Mouse (Mus musculus) embryonic facial prominence, embryonic 10.5 days (tissue): ENCODE data around the gene Rhbdf1. TPM values are rescaled to one million over a fixed set of nuclear protein-coding genes. Genes with fewer than 3 reads are reported as not detected.

Source experiments
- DNase-seq: peaks from one replicate; pipeline ENCODE4 v3.0.0-alpha.2; 2017; ENCODE audit warnings: low spot score
- H3K27ac ChIP-seq: fragments of 300-500 bp; sonication (generic); replicated peaks from 2 replicates; pipeline ENCODE4 v1.5.1; 2016; ENCODE audit warnings: mild to moderate bottlenecking
- H3K27me3 ChIP-seq: fragments of 300-500 bp; sonication (generic); replicated peaks from 2 replicates; pipeline ENCODE4 v1.6.1; 2016; ENCODE audit warnings: low read depth, mild to moderate bottlenecking; ENCODE audit not compliant: poor library complexity, severe bottlenecking
- H3K36me3 ChIP-seq: fragments of 300-500 bp; sonication (generic); replicated peaks from 2 replicates; pipeline ENCODE4 v1.6.1; 2016; ENCODE audit warnings: mild to moderate bottlenecking, moderate library complexity
- H3K4me1 ChIP-seq: fragments of 300-500 bp; sonication (generic); 2 replicates; pipeline ENCODE4 v1.6.1; 2016
- H3K4me3 ChIP-seq: fragments of 300-500 bp; sonication (generic); 2 replicates; pipeline ENCODE4 v1.5.1; 2016; ENCODE audit warnings: mild to moderate bottlenecking, moderate library complexity
- H3K9me3 ChIP-seq: fragments of 300-500 bp; sonication (generic); 2 replicates; pipeline ENCODE4 v1.6.1; 2016; ENCODE audit warnings: mild to moderate bottlenecking
- WGBS: fragments of 180-500 bp; shearing (Covaris S2); methylation state at CpG from one replicate; pipeline ENCODE4 v1.1.7; 2016; 5-methylcytosine and 5-hydroxymethylcytosine counted together
- polyA plus RNA-seq: library from polyadenylated mRNA; unstranded; fragments of >200 nt; fragmentation: Nextera tagmentation; extraction: Ambion mirVana; gene quantifications from 2 replicates; pipeline ENCODE4 v1.2.1, GENCODE M21; 2016

Rhbdf1 gene
- polyA plus RNA-seq, 1 experiment from 2014 or later = 33.1 TPM

GRCm38 (mm10) chr11:32250880-32251763, 29.0 kb upstream of the Rhbdf1 start:
- no peaks in the 10 kb centered on the region for H3K27me3 ChIP-seq
- no peak overlapping the region for H3K4me3 ChIP-seq
- no peaks in the 10 kb centered on the region for H3K9me3 ChIP-seq
- DNase-seq = no peak
- no peak overlapping the region for H3K27ac ChIP-seq
- WGBS = 85% methylated on average over 8 of the region's 8 CpGs
- H3K4me1 ChIP-seq = no peaks in the 10 kb centered on the region
- H3K36me3 ChIP-seq = peaks cover 95% of the 10 kb centered on the region

- Histone ChIP-seq H3K4me3 (no peak overlapping the region), H3K4me1 (peaks cover 13% of the 10 kb centered on the region), H3K36me3 (peaks cover 94% of the 10 kb centered on the region), H3K27ac (no peak overlapping the region), H3K27me3 (no peaks in the 10 kb centered on the region), H3K9me3 (no peaks in the 10 kb centered on the region)
- no peak for DNase-seq
- 85% methylated on average over 3 of the region's 3 CpGs for WGBS
Observed at GRCm38 (mm10) chr11:32248350-32248749, 26.2 kb upstream of the Rhbdf1 start.

- H3K27ac ChIP-seq = no peak overlapping the region
- DNase-seq = no peak
- H3K4me3 ChIP-seq = no peak overlapping the region
- no peaks in the 10 kb centered on the region for H3K27me3 ChIP-seq
- H3K36me3 ChIP-seq = peaks cover 94% of the 10 kb centered on the region
- H3K4me1 ChIP-seq = peaks cover 14% of the 10 kb centered on the region
- no peaks in the 10 kb centered on the region for H3K9me3 ChIP-seq
Observed at GRCm38 (mm10) chr11:32247068-32247467, 25.0 kb upstream of the Rhbdf1 start.

- DNase-seq = no peak
- no peak overlapping the region for H3K27ac ChIP-seq
- peaks cover 95% of the 10 kb centered on the region for H3K36me3 ChIP-seq
- 91% methylated on average over 6 of the region's 6 CpGs for WGBS
- H3K4me1 ChIP-seq = peaks cover 14% of the 10 kb centered on the region
- no peak overlapping the region for H3K4me3 ChIP-seq
- no peaks in the 10 kb centered on the region for H3K9me3 ChIP-seq
- H3K27me3 ChIP-seq = no peaks in the 10 kb centered on the region
Observed at GRCm38 (mm10) chr11:32245614-32246013, 23.5 kb upstream of the Rhbdf1 start.

- 85% methylated on average over 1 of the region's 1 CpGs for WGBS
- H3K4me1 ChIP-seq = peaks cover 14% of the 10 kb centered on the region
- no peak for DNase-seq
- peaks cover 95% of the 10 kb centered on the region for H3K36me3 ChIP-seq
- H3K27ac ChIP-seq = 0 out of 2 replicates have a peak overlapping the region, but pooled peaks have one; percentile 40
- H3K9me3 ChIP-seq = no peaks in the 10 kb centered on the region
- H3K4me3 ChIP-seq = no peak overlapping the region
- H3K27me3 ChIP-seq = no peaks in the 10 kb centered on the region
Observed at GRCm38 (mm10) chr11:32244617-32245016, 22.5 kb upstream of the Rhbdf1 start.

GRCm38 (mm10) chr11:32244064-32244463, 22.0 kb upstream of the Rhbdf1 start:
- no peaks in the 10 kb centered on the region for H3K9me3 ChIP-seq
- peaks cover 93% of the 10 kb centered on the region for H3K36me3 ChIP-seq
- peaks cover 14% of the 10 kb centered on the region for H3K4me1 ChIP-seq
- WGBS = 63% methylated on average over 3 of the region's 3 CpGs
- no peaks in the 10 kb centered on the region for H3K27me3 ChIP-seq
- 0 out of 2 replicates have a peak overlapping the region, but pooled peaks have one; percentile 40 for H3K27ac ChIP-seq
- DNase-seq = no peak
- no peak overlapping the region for H3K4me3 ChIP-seq

- Histone ChIP-seq H3K36me3 (peaks cover 96% of the 10 kb centered on the region), H3K4me3 (no peak overlapping the region), H3K9me3 (no peaks in the 10 kb centered on the region), H3K27me3 (no peaks in the 10 kb centered on the region), H3K27ac (0 out of 2 replicates have a peak overlapping the region, but pooled peaks have one; percentile 40), H3K4me1 (peaks cover 14% of the 10 kb centered on the region)
- no peak for DNase-seq
- WGBS = 54% methylated on average over 7 of the region's 7 CpGs
Observed at GRCm38 (mm10) chr11:32243205-32243955, 21.3 kb upstream of the Rhbdf1 start.

GRCm38 (mm10) chr11:32242209-32242608, 20.1 kb upstream of the Rhbdf1 start:
- H3K9me3 ChIP-seq = no peaks in the 10 kb centered on the region
- no peak for DNase-seq
- H3K4me3 ChIP-seq = no peak overlapping the region
- H3K36me3 ChIP-seq = peaks cover 95% of the 10 kb centered on the region
- H3K27me3 ChIP-seq = no peaks in the 10 kb centered on the region
- WGBS = 90% methylated on average over 3 of the region's 3 CpGs
- no peak overlapping the region for H3K27ac ChIP-seq
- peaks cover 14% of the 10 kb centered on the region for H3K4me1 ChIP-seq

GRCm38 (mm10) chr11:32241391-32241790, 19.3 kb upstream of the Rhbdf1 start:
- Histone ChIP-seq H3K27me3 (no peaks in the 10 kb centered on the region), H3K4me1 (peaks cover 16% of the 10 kb centered on the region), H3K36me3 (peaks cover 95% of the 10 kb centered on the region), H3K4me3 (no peak overlapping the region), H3K9me3 (no peaks in the 10 kb centered on the region), H3K27ac (no peak overlapping the region)
- DNase-seq = no peak

- Histone ChIP-seq H3K36me3 (peaks cover 97% of the 10 kb centered on the region), H3K4me1 (0 out of 2 replicates have a peak, but pooled peaks cover 2% of the 10 kb centered on the region), H3K27me3 (no peaks in the 10 kb centered on the region), H3K27ac (no peak overlapping the region), H3K9me3 (no peaks in the 10 kb centered on the region), H3K4me3 (no peak overlapping the region)
- DNase-seq = peak; percentile 70
- WGBS = 70% methylated on average over 5 of the region's 5 CpGs
Observed at GRCm38 (mm10) chr11:32238093-32238860, 16.2 kb upstream of the Rhbdf1 start.

- no peaks in the 10 kb centered on the region for H3K27me3 ChIP-seq
- peaks cover 97% of the 10 kb centered on the region for H3K36me3 ChIP-seq
- WGBS = 91% methylated on average over 3 of the region's 3 CpGs
- no peaks in the 10 kb centered on the region for H3K9me3 ChIP-seq
- H3K4me3 ChIP-seq = no peak overlapping the region
- H3K27ac ChIP-seq = no peak overlapping the region
- 0 out of 2 replicates have a peak, but pooled peaks cover 6% of the 10 kb centered on the region for H3K4me1 ChIP-seq
- DNase-seq = no peak
Observed at GRCm38 (mm10) chr11:32237411-32237795, 15.3 kb upstream of the Rhbdf1 start.

- 60% methylated on average over 9 of the region's 9 CpGs for WGBS
- peaks cover 97% of the 10 kb centered on the region for H3K36me3 ChIP-seq
Observed at GRCm38 (mm10) chr11:32236712-32237410, 14.8 kb upstream of the Rhbdf1 start.

More at GRCm38 (mm10) chr11:32236712-32237410, 14.8 kb upstream of the Rhbdf1 start:
- Histone ChIP-seq H3K4me1 (0 out of 2 replicates have a peak, but pooled peaks cover 6% of the 10 kb centered on the region), H3K27ac (no peak overlapping the region), H3K9me3 (no peaks in the 10 kb centered on the region), H3K27me3 (no peaks in the 10 kb centered on the region), H3K4me3 (no peak overlapping the region)
- peak; percentile 63 for DNase-seq
